Mouse (Mus musculus): Measurements from ENCODE around the gene Bnip2. TPM values are rescaled to one million over a fixed set of nuclear protein-coding genes. Genes with fewer than 3 reads are reported as not detected.
A peak's percentile ranks its signal among the peaks of the same experiment; 100 is the strongest.
"Not testable (repeated sequence)": the region's sequence is repeated elsewhere in the genome, so short reads cannot be mapped to it uniquely, and the experiment has no call there.

Bnip2 gene
- total RNA-seq, 1 experiment from 2014 or later = 127 TPM

GRCm38 (mm10) chr9:70009754-70010304, 20.6 kb downstream of the Bnip2 start:
- ATAC-seq (replicated peaks; ENCODE audit: low read depth, poor library complexity, severe bottlenecking) = 0 out of 2 replicates have a peak, but pooled peaks have one; percentile 7

DNA sequence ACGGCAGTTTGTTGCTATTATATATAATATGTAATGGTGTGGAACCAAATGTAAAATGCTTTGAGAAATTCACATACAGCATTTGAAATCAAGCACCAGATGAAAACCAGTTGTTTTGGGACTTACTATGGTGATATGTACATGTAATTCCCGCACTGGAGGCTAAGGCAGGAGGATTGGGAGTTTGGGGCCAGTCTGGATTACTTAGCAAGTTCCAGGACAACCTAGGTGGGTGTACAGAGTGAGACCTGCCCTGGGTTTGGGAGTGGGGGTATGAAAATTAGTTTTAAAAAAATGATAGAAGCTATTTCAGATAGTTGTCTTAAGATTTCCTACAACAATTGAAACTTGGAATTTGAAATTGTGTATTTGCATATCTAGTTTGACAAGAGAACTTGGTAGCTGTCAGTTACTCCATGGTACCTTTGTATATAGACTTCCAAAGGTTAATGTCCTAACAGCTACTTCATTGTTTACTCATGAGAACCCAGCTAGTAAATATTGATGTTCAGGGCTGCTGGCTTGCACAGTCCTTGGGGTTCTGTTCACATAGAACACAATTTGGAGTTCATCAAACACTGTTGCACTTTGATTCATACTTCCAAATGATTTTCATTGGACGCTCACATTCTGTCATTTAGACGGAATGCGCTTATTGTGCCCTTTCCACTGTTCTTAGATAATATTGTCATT, 21.7 kb downstream of the Bnip2 start:
- no peak for ATAC-seq (replicated peaks; ENCODE audit: low read depth, poor library complexity, severe bottlenecking)

DNA sequence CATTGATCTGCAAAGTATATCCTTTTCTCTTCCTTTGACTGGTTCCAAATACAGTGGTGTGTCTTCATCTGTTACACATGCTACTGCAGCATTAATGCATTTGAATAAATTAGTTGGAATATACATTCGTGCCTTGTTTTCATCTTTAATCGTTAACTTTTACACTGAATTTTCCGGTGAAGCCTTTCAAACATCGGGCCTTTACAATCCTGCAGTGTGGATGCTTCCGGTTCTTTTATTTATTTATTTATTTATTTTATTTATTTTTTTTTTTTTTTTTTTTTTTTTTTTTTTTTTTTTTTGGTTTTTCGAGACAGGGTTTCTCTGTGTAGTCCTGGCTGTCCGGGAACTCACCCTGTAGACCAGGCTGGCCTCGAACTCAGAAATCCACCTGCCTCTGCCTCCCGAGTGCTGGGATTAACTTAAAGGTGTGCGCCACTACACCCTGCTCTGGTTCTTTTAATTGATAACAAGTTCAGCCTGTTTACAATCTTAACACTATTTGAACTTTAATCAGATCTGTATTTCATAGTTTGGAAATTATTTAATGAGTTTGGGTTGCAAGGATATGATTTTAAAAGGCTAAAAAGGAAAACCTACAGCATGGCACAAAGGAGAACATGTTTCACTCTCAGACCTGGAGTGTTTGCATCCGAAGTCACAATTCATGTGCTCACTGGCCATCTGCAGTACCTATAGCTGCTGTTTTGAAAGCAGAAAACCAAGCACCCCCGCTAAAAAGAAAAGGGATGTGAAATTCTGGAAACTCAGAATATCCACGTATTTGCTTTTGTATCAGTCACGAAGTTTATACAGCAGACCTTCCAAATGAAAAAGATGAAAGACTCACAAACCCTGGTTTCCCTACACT, 22.5 kb downstream of the Bnip2 start:
- ATAC-seq (replicated peaks; ENCODE audit: low read depth, poor library complexity, severe bottlenecking) = no peak

DNA sequence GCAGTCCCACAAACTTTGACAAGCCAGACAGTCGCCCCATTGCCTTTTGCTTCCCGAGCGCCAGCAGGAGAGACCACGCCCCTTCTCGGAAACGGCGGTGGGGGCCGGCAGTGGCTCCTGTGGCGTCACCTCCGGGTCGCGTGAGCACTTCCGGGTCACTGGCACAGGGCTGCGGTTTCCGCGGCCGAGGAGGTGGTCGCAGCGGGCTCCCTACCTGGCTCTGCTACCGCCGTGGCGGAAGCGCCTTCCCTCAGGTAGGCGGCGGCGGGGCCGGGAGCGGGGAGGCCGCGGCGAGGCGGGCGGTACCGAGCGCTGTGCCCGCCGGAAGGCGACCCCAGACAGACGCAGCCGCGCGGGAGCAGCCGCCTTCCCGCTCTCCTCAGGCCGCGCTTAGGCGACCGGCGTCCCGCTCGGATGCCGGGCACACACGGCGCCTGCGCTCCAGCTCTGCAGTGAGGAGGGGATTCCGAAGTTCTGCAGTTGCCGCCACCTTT, 23.2 kb downstream of the Bnip2 start, which contains the start of gene Gtf2a2:
TSS of gene Gtf2a2 (plus strand) at position 143 of the 494 bp plus-strand sequence.
- ATAC-seq (replicated peaks; ENCODE audit: low read depth, poor library complexity, severe bottlenecking) = peak; percentile 97

GRCm38 (mm10) chr9:70015632-70016031, 26.4 kb downstream of the Bnip2 start:
- ATAC-seq (replicated peaks; ENCODE audit: low read depth, poor library complexity, severe bottlenecking) = no peak

GRCm38 (mm10) chr9:70018879-70019278, 29.6 kb downstream of the Bnip2 start:
- no peak for ATAC-seq (replicated peaks; ENCODE audit: low read depth, poor library complexity, severe bottlenecking)

DNA sequence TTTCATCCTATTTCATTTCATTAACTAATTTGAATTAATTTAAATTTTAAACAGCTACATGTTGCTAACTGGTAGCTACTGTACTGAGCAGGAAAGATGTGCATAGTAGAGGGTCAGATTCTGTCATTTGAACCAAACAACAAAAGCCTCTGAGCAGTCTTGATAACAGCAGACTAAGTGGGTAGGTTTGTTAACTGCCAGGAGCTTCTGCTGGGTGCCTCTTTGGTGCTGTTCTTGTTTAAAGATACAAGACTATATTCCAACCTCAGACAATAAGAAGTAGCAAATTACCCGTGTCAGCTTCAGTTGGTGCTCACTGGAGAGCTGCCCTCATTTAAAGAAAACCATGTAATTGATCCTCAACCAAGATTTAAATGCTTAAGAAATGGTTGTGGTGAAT, 32.3 kb downstream of the Bnip2 start:
- ATAC-seq (replicated peaks; ENCODE audit: low read depth, poor library complexity, severe bottlenecking) = no peak

GRCm38 (mm10) chr9:70022083-70022482, 32.8 kb downstream of the Bnip2 start:
- no peak for ATAC-seq (replicated peaks; ENCODE audit: low read depth, poor library complexity, severe bottlenecking)

GRCm38 (mm10) chr9:70023615-70024014, 34.3 kb downstream of the Bnip2 start:
- not testable (repeated sequence) for ATAC-seq (replicated peaks; ENCODE audit: low read depth, poor library complexity, severe bottlenecking)

DNA sequence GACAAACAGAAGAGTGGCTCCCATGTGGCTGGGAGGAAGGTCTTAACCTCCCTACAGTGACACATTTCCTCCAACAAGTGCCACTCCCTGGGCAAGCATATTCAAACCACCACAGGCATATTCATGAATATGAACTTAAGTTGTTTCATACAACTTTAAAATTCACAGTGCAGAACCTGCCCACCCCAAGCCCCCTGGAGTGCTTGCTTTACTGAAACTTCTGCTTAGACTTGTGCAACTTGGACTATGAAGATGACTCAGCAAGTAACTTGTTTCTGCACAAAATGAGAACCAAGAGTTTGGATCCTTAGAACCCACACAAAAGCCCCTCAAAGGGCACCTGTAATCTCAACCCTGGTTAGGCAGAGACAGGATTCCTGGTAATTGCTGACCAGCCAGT, 35.4 kb downstream of the Bnip2 start:
- ATAC-seq (replicated peaks; ENCODE audit: low read depth, poor library complexity, severe bottlenecking) = 0 out of 2 replicates have a peak, but pooled peaks have one; percentile 32

DNA sequence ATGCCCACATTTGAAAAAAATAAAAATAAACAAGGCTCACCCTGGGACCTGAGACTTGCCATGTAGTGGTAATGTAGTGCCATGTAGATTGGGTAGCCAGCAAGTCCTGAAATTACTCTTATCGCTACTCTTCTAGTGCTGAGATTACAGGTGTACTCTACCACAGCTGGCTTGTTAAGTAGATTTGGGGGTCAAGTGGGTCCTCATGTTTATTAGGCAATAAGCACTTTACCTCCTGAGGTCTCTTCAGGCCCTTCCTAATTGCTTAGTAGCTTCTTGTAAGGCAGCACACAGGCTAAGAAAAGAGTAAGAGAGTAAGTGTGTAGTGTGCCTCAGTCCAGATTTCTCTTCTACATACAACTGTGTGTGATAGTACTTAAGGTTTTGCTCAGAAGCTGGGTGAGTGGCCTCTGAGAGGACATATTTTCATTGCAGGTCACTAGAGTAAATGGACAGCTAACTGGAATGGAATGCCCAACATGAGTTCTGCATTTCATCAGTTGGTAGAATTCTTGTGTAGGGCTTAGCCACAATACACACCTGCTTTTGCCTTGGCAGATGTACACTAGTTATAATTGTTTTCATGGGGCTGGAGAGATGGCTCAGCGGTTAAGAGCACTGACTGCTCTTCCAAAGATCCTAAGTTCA, 36.2 kb downstream of the Bnip2 start:
- ATAC-seq (replicated peaks; ENCODE audit: low read depth, poor library complexity, severe bottlenecking) = no peak

GRCm38 (mm10) chr9:70032167-70032566, 42.9 kb downstream of the Bnip2 start:
- ATAC-seq (replicated peaks; ENCODE audit: low read depth, poor library complexity, severe bottlenecking) = peak; percentile 47; the same call in 1 of the 2 replicates

GRCm38 (mm10) chr9:70033056-70033455, 43.8 kb downstream of the Bnip2 start:
- no peak for ATAC-seq (replicated peaks; ENCODE audit: low read depth, poor library complexity, severe bottlenecking)

DNA sequence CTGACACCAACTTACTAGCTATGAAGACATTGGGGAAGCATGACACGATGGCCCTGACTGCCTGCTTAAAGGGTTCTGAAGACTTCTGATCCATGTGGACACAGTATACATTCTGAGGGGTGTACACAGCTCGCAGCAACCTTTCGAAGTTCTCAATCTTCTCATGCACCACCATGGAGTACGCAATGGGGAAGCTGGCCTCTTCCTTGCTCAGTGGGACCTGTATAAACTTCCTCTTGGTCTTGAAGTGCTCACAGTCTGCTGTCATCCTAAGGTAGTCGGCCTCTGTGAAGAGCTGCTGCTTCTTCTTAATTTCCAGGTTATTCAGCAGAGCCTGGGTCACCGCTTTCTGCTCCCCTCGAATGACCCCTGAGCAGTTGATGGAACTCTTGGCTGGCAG, 45.4 kb downstream of the Bnip2 start:
- 0 out of 2 replicates have a peak, but pooled peaks have one; percentile 50 for ATAC-seq (replicated peaks; ENCODE audit: low read depth, poor library complexity, severe bottlenecking)

DNA sequence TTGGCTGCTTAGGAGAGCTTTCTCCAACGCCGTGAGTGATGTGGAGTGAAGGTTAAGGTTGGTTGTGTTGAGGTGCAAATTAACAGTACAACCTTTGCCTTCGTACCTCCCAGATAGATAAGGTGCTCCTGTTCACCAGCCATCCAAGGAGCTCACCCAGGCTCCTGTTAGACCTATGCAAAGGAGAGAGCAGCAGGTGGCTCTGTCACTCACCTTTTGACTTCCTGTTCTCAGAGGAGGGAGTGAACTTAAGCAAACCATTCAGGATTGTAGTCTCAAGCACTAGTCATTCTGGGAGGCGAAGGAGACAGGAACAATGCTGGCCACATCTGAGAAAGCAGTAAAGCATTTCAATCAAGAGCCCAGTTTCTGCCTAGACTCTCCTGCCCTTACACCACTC, 47.4 kb downstream of the Bnip2 start:
- no peak for ATAC-seq (replicated peaks; ENCODE audit: low read depth, poor library complexity, severe bottlenecking)

GRCm38 (mm10) chr9:70037988-70038387, 48.7 kb downstream of the Bnip2 start, which contains the start of gene Gcnt3:
TSS of gene Gcnt3 (minus strand) at chr9:70038088.
- ATAC-seq (replicated peaks; ENCODE audit: low read depth, poor library complexity, severe bottlenecking) = no peak

DNA sequence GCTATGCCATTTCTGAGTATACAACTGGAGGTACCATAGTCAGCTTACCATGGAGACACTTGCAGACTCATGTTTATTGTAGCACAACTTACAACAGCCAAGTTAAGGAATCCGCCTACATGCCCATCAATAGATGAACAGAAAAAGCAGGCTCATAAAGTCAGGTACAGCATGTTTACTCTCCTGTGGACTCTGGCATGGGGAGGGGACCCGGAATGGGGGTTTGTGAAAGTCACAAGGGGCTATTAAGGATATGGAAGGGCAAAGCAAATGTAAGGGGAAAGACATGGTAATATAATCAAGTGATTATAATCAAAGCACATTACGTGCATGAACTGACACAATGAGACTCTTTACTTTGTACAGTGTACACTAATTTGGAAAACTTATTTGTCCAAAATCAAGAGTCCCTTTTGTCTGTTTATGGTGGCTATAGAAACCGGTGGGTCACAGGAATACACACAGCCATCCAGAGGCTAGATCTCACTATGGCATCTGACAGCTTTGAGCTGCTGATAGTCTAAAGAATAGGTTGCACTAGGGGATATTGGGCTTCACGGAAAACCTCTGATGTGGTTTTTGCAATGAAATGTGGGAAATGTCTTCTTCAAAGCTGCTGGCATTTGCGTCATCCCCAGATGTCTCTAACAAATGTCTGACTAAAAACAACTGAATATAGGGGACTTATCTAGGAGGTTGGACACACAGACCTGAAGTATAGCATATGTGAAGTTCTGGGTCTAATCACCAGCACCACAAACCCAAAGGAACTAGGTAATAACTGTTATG, 50.5 kb downstream of the Bnip2 start:
- no peak for ATAC-seq (replicated peaks; ENCODE audit: low read depth, poor library complexity, severe bottlenecking)

GRCm38 (mm10) chr9:70040570-70040969, 51.3 kb downstream of the Bnip2 start:
- no peak for ATAC-seq (replicated peaks; ENCODE audit: low read depth, poor library complexity, severe bottlenecking)

GRCm38 (mm10) chr9:70042137-70042536, 52.9 kb downstream of the Bnip2 start:
- no peak for ATAC-seq (replicated peaks; ENCODE audit: low read depth, poor library complexity, severe bottlenecking)

All from common myeloid progenitor, adult 5-6 weeks (primary cell).